Mouse (Mus musculus) v-Abl transformed pro-B cells (cell line): ENCODE data around the gene Gsg1l.

Experiments
- in situ Hi-C, 2 experiments: fragments of 400-800 bp; cut with MboI; formaldehyde crosslinking; loops; one replicate each; pipeline ENCODE4 v1.15.1; 2025; ENCODE audit not compliant: unreplicated experiment in 2 of 2

Gsg1l gene

GRCm38 (mm10) chr7:125883232-125883631 is 199.0 kb downstream of the Gsg1l start:
- in situ Hi-C loops = no loop called here

DNA sequence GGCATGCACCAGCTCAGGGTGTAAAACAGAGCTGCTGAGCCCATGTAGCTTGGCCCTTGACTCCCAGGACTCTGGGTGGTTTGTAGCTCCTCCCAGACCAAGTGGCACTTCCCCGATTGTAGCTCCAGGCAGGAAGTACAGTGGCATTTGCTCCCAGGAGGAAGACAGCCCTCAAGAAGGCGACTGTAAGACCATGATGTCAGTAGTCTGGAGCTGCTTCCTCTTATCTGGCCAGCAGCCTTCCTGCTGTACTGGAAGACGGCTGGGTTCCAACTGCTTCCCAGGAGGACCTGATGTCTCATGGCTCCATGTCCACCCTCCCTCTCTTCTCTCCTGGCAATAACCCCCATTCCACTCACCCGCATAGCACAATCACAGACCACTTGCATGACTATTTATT is 204.2 kb downstream of the Gsg1l start:
- in situ Hi-C loops = no loop called here

DNA sequence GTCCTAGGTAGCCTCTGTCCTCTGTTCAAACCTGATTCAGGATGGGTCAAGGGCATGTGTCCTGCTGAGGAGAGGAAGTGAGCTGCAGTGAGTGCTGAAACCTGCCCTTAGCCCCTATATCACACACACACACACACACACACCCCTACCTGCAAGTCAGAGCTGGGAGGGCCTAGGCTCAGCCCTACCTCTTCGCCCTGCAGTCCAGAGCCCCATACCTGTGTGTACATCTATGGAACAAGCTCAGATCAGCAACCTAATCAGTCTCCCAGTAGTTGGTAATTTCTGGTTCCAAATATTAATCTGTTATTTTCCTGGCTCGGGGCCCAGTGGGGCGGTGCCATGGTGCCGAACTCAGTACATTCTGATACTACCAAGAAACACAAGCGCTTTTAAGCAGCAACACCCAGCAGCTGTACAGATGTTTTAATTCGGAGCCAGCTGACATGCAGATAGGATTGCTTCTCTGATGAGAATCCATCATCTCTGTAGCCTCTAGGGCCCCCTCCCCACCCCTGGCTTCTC is 208.2 kb downstream of the Gsg1l start:
- in situ Hi-C loops = no loop called here

DNA sequence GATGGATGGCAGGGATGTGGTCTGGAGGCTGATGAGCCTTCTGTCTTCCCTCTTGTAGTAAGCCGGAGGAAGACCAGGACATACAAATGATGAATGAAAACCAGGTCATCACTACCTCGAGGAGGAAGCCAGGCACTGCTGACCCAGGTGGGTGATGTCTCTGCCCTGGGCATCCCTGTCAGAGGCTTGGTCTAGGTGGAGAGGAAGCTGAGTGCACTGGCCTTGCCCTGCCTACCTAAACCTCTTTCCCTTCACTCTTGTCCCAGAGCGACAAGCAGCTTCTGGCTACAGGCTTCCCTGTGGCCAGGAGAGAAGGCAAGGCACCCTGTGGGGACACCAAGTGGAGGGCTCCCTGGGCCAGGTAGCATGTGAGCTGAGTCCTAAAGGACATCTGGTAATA is 209.3 kb downstream of the Gsg1l start:
- in situ Hi-C loops = no loop called here

- in situ Hi-C loops = no loop called here
Observed at GRCm38 (mm10) chr7:125872202-125872580, 210.0 kb downstream of the Gsg1l start.

DNA sequence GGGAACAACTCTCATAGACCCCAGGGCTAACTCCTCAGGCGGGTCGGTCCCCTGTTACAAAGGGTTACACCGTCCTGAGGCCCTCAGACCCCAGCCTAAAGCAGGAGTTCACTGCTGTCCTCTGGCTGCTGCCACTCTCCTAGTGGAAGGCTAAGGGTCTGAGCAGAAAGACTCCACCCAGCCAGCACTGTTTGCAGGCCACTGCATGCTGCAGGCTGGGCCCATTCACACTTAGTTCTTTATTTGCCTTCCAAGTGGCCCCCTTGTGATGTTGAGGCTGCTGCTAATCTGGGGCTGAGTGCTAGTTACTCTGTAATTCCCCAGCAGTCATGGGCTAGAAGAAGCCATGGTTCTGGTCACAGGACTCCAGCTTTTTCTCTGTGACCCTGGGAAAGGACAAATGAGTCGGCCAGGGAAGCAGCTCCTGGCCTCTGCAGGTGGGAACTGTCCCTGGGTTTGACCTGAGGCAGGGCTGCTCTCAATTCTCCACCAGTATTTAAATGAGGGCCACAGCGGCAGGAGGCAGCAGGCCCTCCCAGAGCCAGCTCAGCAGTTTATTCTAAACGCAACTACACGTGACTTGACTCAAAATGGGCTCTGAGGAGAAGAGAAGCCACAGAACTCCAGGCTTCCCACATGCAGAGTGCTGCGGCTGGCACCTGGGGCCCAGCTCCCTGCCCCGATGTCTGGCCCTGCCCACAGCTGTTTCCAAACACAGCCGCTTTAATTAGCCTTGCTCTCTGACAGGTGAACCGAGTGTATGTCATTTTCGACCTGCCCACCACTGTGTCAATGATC is 210.6 kb downstream of the Gsg1l start:
- in situ Hi-C loops = no loop called here

GRCm38 (mm10) chr7:125868570-125868969 is 213.6 kb downstream of the Gsg1l start:
- in situ Hi-C loops = no loop called here

GRCm38 (mm10) chr7:125865234-125865633 is 217.0 kb downstream of the Gsg1l start:
- in situ Hi-C loops = no loop called here

DNA sequence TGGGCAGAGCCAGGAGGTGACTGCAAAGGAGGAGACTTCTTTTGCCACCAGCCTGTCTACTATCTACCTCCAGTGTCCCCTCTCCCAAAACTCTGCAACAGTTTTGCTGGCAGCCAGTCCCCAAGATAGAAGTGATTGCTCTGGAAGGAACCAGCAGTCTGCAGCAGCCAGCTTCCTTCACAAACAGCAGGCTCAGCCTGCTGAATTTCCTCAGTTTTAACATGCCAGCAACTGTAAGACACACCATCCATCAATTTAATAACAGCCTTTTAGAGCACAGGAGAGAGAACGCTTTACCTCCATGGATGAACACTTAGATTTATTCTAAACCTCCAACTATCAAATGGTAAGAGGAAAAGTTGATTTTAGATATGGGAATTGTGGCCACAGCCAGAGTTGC is 218.2 kb downstream of the Gsg1l start:
- in situ Hi-C loops = no loop called here

DNA sequence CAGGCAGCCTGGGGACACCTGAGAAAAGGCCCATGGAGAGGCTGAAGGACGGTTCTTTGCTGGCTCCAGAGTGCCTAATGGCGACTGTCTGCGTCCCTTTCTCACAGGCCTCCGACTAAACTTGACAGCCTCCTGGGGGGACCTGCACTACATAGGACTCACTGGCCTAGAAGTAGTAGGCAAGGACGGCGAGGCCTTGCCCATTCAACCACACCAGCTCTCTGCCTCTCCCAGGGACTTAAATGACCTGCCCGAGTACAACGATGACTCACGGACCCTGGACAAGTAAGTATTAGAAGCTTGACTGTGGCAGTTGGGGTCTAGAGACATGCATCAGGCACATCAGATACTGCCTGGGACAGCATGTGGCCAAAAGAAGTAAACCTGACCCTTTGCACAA is 221.8 kb downstream of the Gsg1l start:
- in situ Hi-C loops = no loop called here

DNA sequence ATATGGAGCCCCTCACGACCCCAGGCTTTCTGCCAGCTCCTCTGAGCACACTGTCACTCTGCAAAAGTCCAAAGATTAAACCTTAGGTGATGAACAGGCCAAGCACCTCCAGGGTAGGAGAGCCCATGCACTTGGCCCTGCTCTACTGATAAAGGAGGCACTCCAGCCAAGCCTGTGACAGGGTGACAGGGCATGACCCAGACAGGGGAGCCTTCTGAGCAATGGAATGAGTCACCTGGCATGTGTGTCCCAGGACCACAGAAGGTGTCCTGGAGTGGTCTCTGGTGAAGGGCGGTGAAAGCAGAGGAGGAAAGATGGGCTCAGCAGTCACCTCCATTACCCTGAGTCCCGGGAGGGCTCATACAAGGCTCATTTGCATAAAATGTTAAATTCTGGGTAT is 222.6 kb downstream of the Gsg1l start:
- in situ Hi-C loops = no loop called here

GRCm38 (mm10) chr7:125847528-125847866 is 234.7 kb downstream of the Gsg1l start:
- in situ Hi-C loops = no loop called here

DNA sequence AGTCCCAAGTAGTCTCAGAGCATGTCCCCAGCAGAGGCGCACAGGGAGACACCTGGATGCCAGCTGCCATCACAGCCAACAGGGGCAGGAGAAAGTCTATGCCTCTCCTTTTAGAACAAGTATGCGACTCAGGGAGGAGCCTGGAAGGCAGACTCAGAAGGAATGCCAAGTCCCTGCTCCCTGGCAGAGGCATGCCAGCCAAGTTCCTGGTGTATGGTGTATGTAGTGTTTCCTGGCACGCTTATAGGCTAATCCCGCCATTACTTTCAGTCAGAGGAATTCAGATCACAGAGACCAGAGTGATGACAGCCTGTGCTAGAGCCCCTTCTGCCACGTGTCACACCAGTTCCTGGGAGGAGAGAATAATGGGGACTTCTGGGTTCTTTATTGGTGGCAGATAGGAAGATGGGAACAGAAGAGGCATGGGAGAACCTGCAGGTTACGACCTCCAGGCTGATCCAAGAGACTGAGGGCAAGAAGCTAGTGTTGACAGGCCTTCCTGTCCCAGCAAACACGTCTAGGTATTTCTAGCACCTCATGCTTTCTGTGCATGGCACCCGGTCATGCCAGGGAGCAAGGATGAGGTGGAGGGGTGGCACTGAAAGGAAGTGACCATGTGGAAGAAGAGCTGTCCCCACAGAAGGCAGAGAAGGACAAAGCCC is 235.2 kb downstream of the Gsg1l start:
- in situ Hi-C loops = no loop called here

GRCm38 (mm10) chr7:125845611-125846010 is 236.6 kb downstream of the Gsg1l start:
- in situ Hi-C loops = no loop called here

GRCm38 (mm10) chr7:125838078-125838742 is 244.0 kb downstream of the Gsg1l start:
- in situ Hi-C loops = no loop called here

DNA sequence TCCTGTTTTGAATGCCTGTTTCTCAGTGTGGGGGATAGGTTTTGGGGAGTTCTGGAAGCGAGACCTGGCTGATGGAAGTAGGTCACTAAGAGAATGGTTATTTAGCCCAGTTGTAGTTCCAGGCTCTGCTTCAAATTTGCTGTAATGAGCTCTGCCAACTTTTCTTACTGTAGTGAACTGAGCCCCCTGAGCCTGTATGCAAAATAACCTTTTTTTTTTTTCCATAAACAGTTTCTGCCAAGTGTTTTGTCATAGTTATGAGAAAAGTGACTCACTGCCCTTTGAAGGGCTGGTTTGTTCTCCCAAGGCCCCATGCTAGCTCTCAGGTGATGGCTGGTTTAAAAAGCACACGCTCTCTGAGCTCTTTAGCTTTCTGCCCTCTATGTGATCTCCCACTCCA is 248.7 kb downstream of the Gsg1l start:
- in situ Hi-C loops = no loop called here

DNA sequence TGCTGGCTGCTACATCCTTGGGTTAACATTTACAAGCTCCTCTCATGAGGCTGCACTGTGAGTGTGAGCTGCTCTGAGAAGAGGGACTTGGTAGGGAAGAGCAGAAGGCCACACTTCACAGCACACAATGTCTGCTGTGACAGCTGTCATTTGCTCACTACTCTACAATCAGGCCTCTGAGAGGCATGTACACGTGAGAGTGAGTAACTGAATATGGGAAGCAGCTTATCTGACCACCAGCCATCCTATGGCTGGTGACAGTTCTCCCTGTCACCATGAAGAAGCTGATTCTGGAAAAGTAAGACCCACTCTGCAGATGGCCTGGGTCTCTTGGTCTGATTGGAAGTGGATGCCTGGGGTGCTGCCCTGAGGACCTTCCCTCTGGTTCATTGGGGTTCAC is 249.4 kb downstream of the Gsg1l start:
- in situ Hi-C loops = no loop called here

DNA sequence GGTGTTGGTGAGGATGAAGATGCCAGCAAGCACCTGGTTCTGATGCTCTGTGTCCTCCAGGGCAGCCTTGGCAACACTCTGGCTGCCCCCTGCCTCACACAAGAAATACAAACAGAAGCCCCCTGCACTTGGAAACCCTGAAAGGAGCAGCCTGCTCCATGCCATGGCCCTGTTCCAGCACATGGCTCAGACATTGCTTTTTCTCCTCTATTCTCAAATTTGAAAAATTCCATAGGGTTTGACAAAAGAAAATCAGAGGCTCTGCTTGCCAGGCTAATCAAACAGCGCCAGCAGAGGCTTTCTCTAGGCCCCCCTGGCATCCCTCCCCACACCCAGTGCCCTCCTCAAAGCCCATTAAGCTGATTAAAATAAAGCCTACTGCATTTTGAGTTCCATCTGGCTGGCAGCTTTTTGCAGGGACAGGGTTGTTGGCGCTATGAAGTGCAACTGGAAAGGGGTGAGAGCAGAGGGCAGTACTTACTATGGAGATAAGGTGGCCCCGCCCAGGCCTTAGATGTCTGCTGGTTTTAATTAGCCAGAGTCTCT is 253.0 kb downstream of the Gsg1l start:
- in situ Hi-C loops = loop anchor here in 1 of 2 experiments (10.0 kb wide), 1 partner anchor 476 kb away; no protein-coding TSS in a partner anchor

- in situ Hi-C loops = loop anchor here in 1 of 2 experiments (10.0 kb wide), 1 partner anchor 476 kb away; no protein-coding TSS in a partner anchor
Observed at GRCm38 (mm10) chr7:125828561-125828960, 253.7 kb downstream of the Gsg1l start.
